Mouse (Mus musculus) midbrain, postnatal 0 days (tissue): ENCODE data around the gene Lysmd2. TPM values are rescaled to one million over a fixed set of nuclear protein-coding genes. Genes with fewer than 3 reads are reported as not detected.
"Not testable (repeated sequence)": the region's sequence is repeated elsewhere in the genome, so short reads cannot be mapped to it uniquely, and the experiment has no call there.

ENCODE experiments used
- ATAC-seq: fragments of 200-750 bp; cut with Nextera tagmentation; 2 replicates; pipeline ENCODE4 v1.8.0; 2017; ENCODE audit warnings: moderate number of reproducible peaks, mild to moderate bottlenecking, moderate TSS enrichment, moderate library complexity; ENCODE audit not compliant: low FRiP score
- DNase-seq: peaks from one replicate; pipeline ENCODE4 v3.0.0-alpha.2; 2015; ENCODE audit warnings: low spot score
- H3K27ac ChIP-seq: fragments of 300-500 bp; sonication (generic); 2 replicates; pipeline ENCODE4 v1.5.1; 2014; ENCODE audit warnings: low read depth, mild to moderate bottlenecking, low read length, mixed read lengths
- H3K27me3 ChIP-seq: fragments of 300-500 bp; sonication (generic); 2 replicates; pipeline ENCODE4 v1.6.1; 2014; ENCODE audit warnings: low read length, control low read depth, mixed read lengths; ENCODE audit not compliant: insufficient read depth
- H3K36me3 ChIP-seq: fragments of 300-500 bp; sonication (generic); 2 replicates; pipeline ENCODE4 v1.6.1; 2014; ENCODE audit warnings: low read length, control low read depth, mixed read lengths; ENCODE audit not compliant: insufficient read depth
- H3K4me1 ChIP-seq: fragments of 300-500 bp; sonication (generic); 2 replicates; pipeline ENCODE4 v1.6.1; 2014; ENCODE audit warnings: mild to moderate bottlenecking, control low read depth, antibody characterized with exemption, low read length, mixed read lengths; ENCODE audit not compliant: insufficient read depth
- H3K4me2 ChIP-seq: fragments of 300-500 bp; sonication (generic); 2 replicates; pipeline ENCODE4 v1.6.1; 2014; ENCODE audit warnings: low read depth, mild to moderate bottlenecking, low read length, mixed read lengths; ENCODE audit not compliant: poor library complexity, severe bottlenecking
- H3K4me3 ChIP-seq: fragments of 300-500 bp; sonication (generic); 2 replicates; pipeline ENCODE4 v1.5.1; 2014; ENCODE audit warnings: low read depth, mild to moderate bottlenecking, low read length, moderate library complexity
- H3K9ac ChIP-seq: fragments of 300-500 bp; sonication (generic); replicated peaks from 2 replicates; pipeline ENCODE4 v1.6.1; 2014; ENCODE audit warnings: mild to moderate bottlenecking, low read length, moderate library complexity, mixed read lengths; ENCODE audit not compliant: poor library complexity, severe bottlenecking
- H3K9me3 ChIP-seq: fragments of 300-500 bp; sonication (generic); 2 replicates; pipeline ENCODE4 v1.6.1; 2016; ENCODE audit warnings: low read length, control low read depth
- CTCF ChIP-seq: IDR thresholded peaks from 2 replicates; pipeline ENCODE4 v1.5.1; 2016; ENCODE audit warnings: antibody characterized with exemption, mild to moderate bottlenecking
- WGBS: fragments of 180-500 bp; shearing (Covaris S2); extraction: QIAGEN DNeasy Blood & Tissue Kit; methylation state at CpG from one replicate; pipeline ENCODE4 v1.1.7; 2014; 5-methylcytosine and 5-hydroxymethylcytosine counted together
- polyA plus RNA-seq: library from polyadenylated mRNA; unstranded; fragments of >200 nt; fragmentation: Nextera tagmentation; extraction: Ambion mirVana; gene quantifications from 2 replicates; pipeline ENCODE4 v1.2.1, GENCODE M21; 2015
- total RNA-seq: library from RNA; depleted of rRNA; stranded (reverse); fragments of >200 nt; gene quantifications from 2 replicates; pipeline ENCODE4 v1.2.3, GENCODE M21; 2014

Lysmd2 gene
- total and polyA plus RNA-seq, 2 experiments from 2014 or later, result 32.4 to 33.6 TPM

DNA sequence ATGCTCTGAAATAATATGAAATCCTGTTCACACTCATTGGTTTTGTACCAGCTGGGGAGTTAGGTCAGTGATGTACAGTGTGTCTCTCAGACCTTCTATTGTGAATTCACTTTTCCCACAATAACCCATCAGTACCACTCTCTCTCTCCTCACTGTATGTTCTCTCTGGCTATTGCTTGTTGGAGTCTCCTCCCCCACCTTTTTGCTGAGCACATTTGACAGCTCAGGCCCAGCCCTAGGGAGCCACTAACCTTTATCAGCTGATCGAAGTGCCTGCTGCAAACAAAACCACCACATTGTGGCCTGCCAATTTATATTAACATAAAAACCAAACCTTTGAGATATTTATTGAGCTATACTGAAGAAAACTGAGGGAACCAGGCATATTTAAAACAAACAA is 16.0 kb upstream of the Lysmd2 start:
- no peaks in the 10 kb centered on the region for H3K9me3 ChIP-seq
- H3K4me3 ChIP-seq, result peak overlapping the region; percentile 90
- ATAC-seq, result peak; percentile 12; the same call in 1 of the 2 replicates
- TF ChIP-seq CTCF, result no peak
- no peaks in the 10 kb centered on the region for H3K27me3 ChIP-seq
- no peaks in the 10 kb centered on the region for H3K36me3 ChIP-seq
- DNase-seq, result peak; percentile 55
- H3K27ac ChIP-seq, result peak overlapping the region; percentile 96
- H3K4me2 ChIP-seq, result peak overlapping the region; percentile 63
- H3K9ac ChIP-seq, result peak overlapping the region; percentile 92
- no peaks in the 10 kb centered on the region for H3K4me1 ChIP-seq
- 13% methylated on average over 1 of the region's 1 CpGs for WGBS

DNA sequence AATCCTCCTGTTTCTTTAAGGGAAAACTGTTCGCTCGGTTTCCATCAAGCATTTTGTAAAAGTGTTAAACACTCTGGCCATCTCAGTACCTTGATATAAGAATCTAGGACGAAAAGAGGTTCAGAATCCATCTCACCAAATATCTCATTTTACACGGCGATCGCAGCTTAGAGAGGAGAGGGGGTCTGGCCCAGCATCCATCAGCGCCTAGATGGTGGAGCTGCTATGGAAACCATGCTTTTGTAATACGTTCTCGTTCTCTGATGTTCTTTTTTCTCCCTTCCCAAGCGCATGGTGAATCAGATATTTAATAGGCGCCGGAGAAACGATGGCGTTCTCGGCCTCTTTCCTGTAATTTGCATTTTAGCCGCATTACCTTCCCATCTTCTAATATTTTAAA is 15.6 kb upstream of the Lysmd2 start:
- Histone ChIP-seq H3K9ac (peak overlapping the region; percentile 92), H3K4me1 (no peaks in the 10 kb centered on the region), H3K36me3 (no peaks in the 10 kb centered on the region), H3K4me3 (peak overlapping the region; percentile 90), H3K4me2 (peak overlapping the region; percentile 63), H3K9me3 (no peaks in the 10 kb centered on the region), H3K27ac (peak overlapping the region; percentile 96), H3K27me3 (no peaks in the 10 kb centered on the region)
- TF ChIP-seq CTCF, result no peak
- no peak for ATAC-seq
- no peak for DNase-seq
- 6% methylated on average over 16 of the region's 16 CpGs for WGBS

DNA sequence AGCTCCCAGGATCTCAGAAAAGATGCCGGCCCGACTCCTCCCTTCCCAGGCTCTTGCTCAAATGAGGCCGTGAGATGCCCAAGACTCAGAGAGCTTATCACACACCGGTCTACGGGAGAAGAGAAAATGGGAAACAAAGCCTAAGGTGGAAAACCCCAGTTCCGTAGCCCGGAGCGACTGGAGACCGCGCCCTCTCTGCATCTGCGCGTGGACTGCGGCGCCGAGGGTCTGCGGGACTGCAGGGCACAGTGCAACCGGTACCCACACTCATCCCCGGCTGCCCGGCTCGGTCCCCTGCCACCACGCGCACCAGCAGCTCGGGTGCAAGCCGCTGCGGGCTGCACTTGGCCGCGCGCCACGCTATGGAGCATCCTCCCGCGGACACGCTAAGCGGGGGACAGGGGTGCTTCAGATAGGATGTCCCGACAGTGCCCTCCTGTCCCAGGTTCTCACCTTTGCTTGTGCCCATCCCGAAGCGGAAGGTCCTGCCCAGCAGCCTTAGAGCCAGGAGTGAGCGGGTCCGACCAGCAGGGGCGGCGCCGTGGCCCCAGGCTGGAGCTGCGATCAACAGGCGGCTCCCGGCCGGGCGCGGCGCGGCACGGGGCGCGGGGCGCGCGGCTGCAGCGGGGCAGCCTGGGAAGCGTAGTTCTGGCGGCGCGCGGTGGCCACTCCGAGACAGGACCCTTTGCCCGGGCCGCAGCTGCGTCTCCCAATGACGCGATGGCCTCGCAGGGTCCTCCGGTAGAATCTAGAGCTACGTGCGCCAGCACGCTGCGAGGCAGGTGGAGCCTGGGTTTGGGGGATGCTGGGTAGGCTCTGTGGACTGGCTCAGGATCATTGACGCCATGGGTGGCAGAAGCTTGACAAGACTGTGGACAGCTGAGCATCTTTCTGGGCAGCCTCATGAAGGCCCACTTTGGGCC is 14.7 kb upstream of the Lysmd2 start, which contains the start of gene Tmod2:
Gene Tmod2, minus strand, starts transcription at position 755 of the 923 bp plus-strand sequence.
- H3K4me3 ChIP-seq, result peak within 1 kb of the TSS; percentile 90
- H3K27me3 ChIP-seq, result no peaks in the 10 kb centered on the region
- under 1% methylated on average over 74 of the region's 74 CpGs for WGBS
- H3K4me1 ChIP-seq, result no peaks in the 10 kb centered on the region
- DNase-seq (peak; percentile 84), ATAC-seq (peak; percentile 91)
- H3K9ac ChIP-seq, result peak within 1 kb of the TSS; percentile 92
- H3K9me3 ChIP-seq, result no peaks in the 10 kb centered on the region
- no peaks in the 10 kb centered on the region for H3K36me3 ChIP-seq
- H3K27ac ChIP-seq, result peak within 1 kb of the TSS; percentile 96
- TF ChIP-seq CTCF, result peak; percentile 20
- peak within 1 kb of the TSS; percentile 63 for H3K4me2 ChIP-seq

DNA sequence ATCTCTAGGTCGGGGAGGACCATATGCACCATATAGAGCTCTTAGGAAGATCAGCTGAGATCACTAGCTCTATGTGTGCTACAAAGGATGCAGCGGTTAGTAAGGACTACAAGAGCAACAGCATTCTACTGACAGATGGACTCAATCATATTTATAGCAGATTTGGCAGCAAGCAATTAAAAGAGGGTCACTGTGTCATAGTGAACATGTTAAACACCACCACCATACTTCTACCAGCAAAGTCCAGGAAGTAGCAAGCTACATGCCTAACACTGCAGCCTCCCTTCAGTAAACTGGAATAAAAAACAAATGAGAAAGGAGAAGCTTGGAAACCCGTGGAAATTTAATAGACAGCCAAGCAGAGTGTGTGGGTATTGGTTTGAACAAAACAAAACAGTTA is 9.0 kb upstream of the Lysmd2 start:
- DNase-seq, result no peak
- ATAC-seq, result no peak

DNA sequence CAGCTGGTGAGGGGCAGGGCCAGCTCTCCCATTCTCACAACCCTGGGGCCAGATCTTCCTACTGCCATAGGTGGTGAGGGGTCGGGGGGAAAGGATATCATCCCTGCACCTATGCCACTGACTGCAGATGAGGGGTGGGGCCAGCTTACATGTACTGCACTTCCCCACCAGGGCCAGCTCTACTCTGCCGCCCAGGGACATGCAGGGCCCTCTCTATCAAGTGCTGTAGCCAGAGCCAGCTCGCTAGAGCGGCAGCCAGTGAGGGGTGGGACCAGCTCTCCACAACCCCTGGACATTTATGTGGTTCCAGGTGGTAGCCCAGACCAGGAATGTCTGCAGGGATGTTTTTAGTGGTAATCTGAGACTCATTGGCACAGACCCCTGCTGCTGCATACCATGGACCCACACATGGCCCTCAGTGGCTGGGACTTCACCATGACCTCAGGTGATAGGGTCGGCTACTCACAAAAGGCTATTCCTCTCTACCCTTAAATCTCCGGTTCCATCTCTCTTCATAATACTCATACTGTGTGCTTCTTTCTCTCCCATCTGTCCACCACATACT is 6.6 kb upstream of the Lysmd2 start:
- no peak for TF ChIP-seq CTCF
- ATAC-seq (peak; percentile 16), DNase-seq (no peak)
- Histone ChIP-seq H3K36me3 (no peaks in the 10 kb centered on the region), H3K4me2 (no peak overlapping the region), H3K9me3 (no peaks in the 10 kb centered on the region), H3K4me1 (no peaks in the 10 kb centered on the region), H3K27ac (no peak overlapping the region), H3K9ac (no peak overlapping the region), H3K4me3 (no peak overlapping the region), H3K27me3 (no peaks in the 10 kb centered on the region)
- WGBS, result 92% methylated on average over 6 of the region's 6 CpGs

More for the DNA sequence above, 9.0 kb upstream of the Lysmd2 start:
- no peak overlapping the region for H3K27ac ChIP-seq
- 80% methylated on average over 3 of the region's 3 CpGs for WGBS
- no peaks in the 10 kb centered on the region for H3K27me3 ChIP-seq
- H3K4me1 ChIP-seq, result no peaks in the 10 kb centered on the region
- no peak overlapping the region for H3K9ac ChIP-seq
- H3K36me3 ChIP-seq, result no peaks in the 10 kb centered on the region
- TF ChIP-seq CTCF, result no peak
- no peak overlapping the region for H3K4me2 ChIP-seq
- no peak overlapping the region for H3K4me3 ChIP-seq
- no peaks in the 10 kb centered on the region for H3K9me3 ChIP-seq

DNA sequence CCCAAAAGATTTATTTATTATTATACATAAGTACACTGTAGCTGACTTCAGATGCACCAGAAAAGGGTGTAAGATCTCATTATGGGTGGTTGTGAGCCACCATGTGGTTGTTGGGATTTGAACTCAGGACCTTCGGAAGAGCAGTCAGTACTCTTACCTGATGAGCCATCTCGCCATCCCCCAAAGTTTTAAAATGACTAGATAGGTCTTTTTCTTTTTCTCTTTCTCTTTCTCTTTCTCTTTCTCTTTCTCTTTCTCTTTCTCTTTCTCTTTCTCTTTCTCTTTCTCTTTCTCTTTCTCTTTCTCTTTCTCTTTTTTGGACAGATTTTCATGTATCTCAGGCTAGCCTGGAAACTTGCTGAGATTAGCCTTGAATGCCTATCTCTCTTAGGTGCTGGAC is 5.8 kb upstream of the Lysmd2 start:
- not testable (repeated sequence) for H3K27ac ChIP-seq, ATAC-seq, H3K9me3 ChIP-seq, H3K27me3 ChIP-seq, DNase-seq, H3K4me1 ChIP-seq, H3K4me3 ChIP-seq, H3K9ac ChIP-seq, H3K4me2 ChIP-seq, H3K36me3 ChIP-seq
- WGBS, result 90% methylated on average over 2 of the region's 2 CpGs
